9 mouse cellular contexts compared by ENCODE assay signal in the genomic region with DNA sequence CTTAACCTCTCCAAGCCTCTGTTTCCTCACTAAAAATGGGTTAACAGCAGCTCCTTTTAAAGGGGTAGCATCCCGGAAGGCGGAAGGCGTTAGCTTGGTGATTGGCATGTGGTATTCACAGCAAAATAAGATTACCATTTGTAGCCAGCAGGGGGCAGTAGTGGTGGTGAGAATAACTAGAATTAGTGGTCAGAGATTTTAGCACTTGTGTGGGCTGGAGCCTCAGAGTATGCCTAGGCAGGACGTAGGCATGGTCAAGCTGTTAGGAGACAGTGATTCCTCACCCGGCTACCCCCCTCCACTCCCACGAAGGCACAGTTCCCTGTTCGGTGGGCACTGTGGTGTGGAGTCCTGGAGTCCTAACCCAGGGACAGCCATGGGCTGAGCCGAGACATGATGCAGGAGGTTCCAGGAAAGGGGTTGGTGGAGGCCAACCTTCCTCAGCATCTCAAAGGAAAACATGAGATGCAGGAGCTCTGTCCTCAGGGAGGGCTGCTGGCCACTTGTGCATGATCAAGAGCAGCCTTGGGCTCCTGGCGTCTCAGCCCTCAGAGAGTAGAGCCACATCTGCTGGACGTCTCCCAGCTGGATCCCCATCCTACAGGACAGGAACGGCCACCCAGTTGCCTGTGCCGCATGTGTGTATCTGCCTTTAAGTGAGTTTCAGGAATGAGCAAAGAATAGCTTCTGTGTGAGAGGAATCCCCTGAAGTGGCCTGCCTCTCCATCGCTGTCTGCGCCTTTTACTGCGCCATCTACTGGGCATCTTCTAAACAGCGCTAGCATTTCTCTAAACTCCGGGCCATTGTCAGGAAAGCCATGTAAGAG. TPM values are rescaled to one million over a fixed set of nuclear protein-coding genes. Genes with fewer than 3 reads are reported as not detected.
DNase-seq lines count a peak whose midpoint lies in the region; ATAC-seq and TF ChIP-seq lines count a peak whose summit lies in the region.
"Had no signal": no experiment of that assay in that cellular context is flagged by ENCODE, and none has a peak within 500 bp of the region (broad histone marks: within the 10 kb centered on the region; RNA-seq: fewer than 3 reads in every experiment).

No protein-coding gene starts in this region.

- no peaks in the 10 kb centered on the region for H3K4me1 ChIP-seq in cerebellum, adult 2 months (ENCODE audit: control insufficient read depth, insufficient read depth, low read length)
- peaks cover 4% of the 10 kb centered on the region for H3K4me1 ChIP-seq in forebrain, embryonic 16.5 days (replicated peaks; ENCODE audit: control insufficient read depth, insufficient read depth, low read length)
- H3K4me1 ChIP-seq in lung, embryonic 15.5 days: peaks cover 4% of the 10 kb centered on the region; the same call in 1 of the 2 replicates

- H3K9ac ChIP-seq in forebrain, embryonic 16.5 days (replicated peaks; ENCODE audit: low read depth, low read length): no peak overlapping the region
- no peak overlapping the region for H3K9ac ChIP-seq in lung, embryonic 15.5 days

- TF ChIP-seq POLR2A in cerebellum, adult 2 months (IDR thresholded peaks at IDR 0.05; ENCODE audit: borderline replicate concordance, insufficient read depth, low read length): no peak

- TF ChIP-seq CTCF in Patski (IDR thresholded peaks at IDR 0.05): peak; percentile 85
- peak; percentile 86 for TF ChIP-seq CTCF in cerebellum, adult 2 months (IDR thresholded peaks at IDR 0.05; ENCODE audit: borderline replicate concordance, insufficient read depth, low read depth, low read length)

- in situ Hi-C loops in Patski (cut with MboI; ENCODE audit: low pct_unique_long_range_greater_than_20kb): loop anchor here (5.0 to 10.0 kb wide), 2 partner anchors 80 to 1117 kb away; no protein-coding TSS in a partner anchor

- H3K27me3 ChIP-seq in Patski: no peaks in the 10 kb centered on the region
- H3K27me3 ChIP-seq in cerebellum, adult 2 months (ENCODE audit: control insufficient read depth, insufficient read depth, low read length): no peaks in the 10 kb centered on the region
- H3K27me3 ChIP-seq in forebrain, embryonic 16.5 days (replicated peaks; ENCODE audit: control insufficient read depth, insufficient read depth, low read length): no peaks in the 10 kb centered on the region
- no peaks in the 10 kb centered on the region for H3K27me3 ChIP-seq in lung, embryonic 15.5 days

- CTCF ChIA-PET in Patski (lab: Charles Lee): interaction anchor here (0.6 to 4.3 kb wide), 43 partner anchors 8 to 1138 kb away, joined by 3 to 30 read pairs (median 4); a partner anchor contains a TSS

- H3K4me3 ChIP-seq in cerebellum, adult 2 months (replicated peaks; ENCODE audit: insufficient read depth, low read depth, low read length): no peak overlapping the region
- H3K4me3 ChIP-seq in forebrain, embryonic 16.5 days (replicated peaks; ENCODE audit: low read length): no peak overlapping the region
- H3K4me3 ChIP-seq in lung, embryonic 15.5 days: no peak overlapping the region
- H3K4me3 ChIP-seq: myocyte had no signal

- no peak overlapping the region for H3K27ac ChIP-seq in cerebellum, adult 2 months (ENCODE audit: insufficient read depth, low read length)
- peak overlapping the region; percentile 19; the same call in 1 of the 2 replicates for H3K27ac ChIP-seq in forebrain, embryonic 16.5 days (ENCODE audit: low read length)
- H3K27ac ChIP-seq in lung, embryonic 15.5 days: 0 out of 2 replicates have a peak overlapping the region, but pooled peaks have one; percentile 8

- peak; percentile 84 for ATAC-seq in Patski
- peak; percentile 68 for ATAC-seq in forebrain, embryonic 16.5 days
- ATAC-seq in hematopoietic stem cell, adult 5-6 weeks (replicated peaks in 1 of 2; ENCODE audit: insufficient read depth in 1 of 2, low FRiP score in 2 of 2, low TSS enrichment in 1 of 2, low read depth in 1 of 2, poor library complexity in 2 of 2, severe bottlenecking in 2 of 2): peak; percentile 72 to 74
- ATAC-seq in lung, embryonic 15.5 days (ENCODE audit: borderline replicate concordance, extremely low read depth, low FRiP score, low TSS enrichment): peak; percentile 43; the same call in 1 of the 2 replicates

- H3K4me2 ChIP-seq in forebrain, embryonic 16.5 days (ENCODE audit: low read length): no peak overlapping the region
- H3K4me2 ChIP-seq in lung, embryonic 15.5 days: no peak overlapping the region

- POLR2A ChIA-PET in Patski (lab: Charles Lee): interaction anchor here (0.5 to 1.2 kb wide), 3 partner anchors 9 to 238 kb away, joined by 3 read pairs; no protein-coding TSS in a partner anchor

- 28% methylated on average over 17 of the region's 17 CpGs for WGBS in cerebellum, adult 2 months
- 30% methylated on average over 17 of the region's 17 CpGs for whole genome bisulfite sequencing in forebrain, embryonic 16.5 days
- WGBS in lung, embryonic 15.5 days: 28% methylated on average over 17 of the region's 17 CpGs

- peaks cover 11% of the 10 kb centered on the region for H3K36me3 ChIP-seq in forebrain, embryonic 16.5 days (ENCODE audit: control insufficient read depth, insufficient read depth)
- H3K36me3 ChIP-seq in lung, embryonic 15.5 days: peaks cover 17% of the 10 kb centered on the region; the same call in 1 of the 2 replicates

- peak; percentile 15 for DNase-seq in Patski (ENCODE audit: low read depth, low spot score)
- peak; percentile 72 to 75 for DNase-seq in cerebellum, adult 2 months
- peak; percentile 61 to 87 for DNase-seq in layer of hippocampus, adult 18-20 months (ENCODE audit: low spot score in 2 of 2)
- peak; percentile 39 for DNase-seq in ovary, adult 18-20 months (ENCODE audit: low spot score)
- peak; percentile 66 for DNase-seq in thymus, postnatal 14 days

- H3K9me3 ChIP-seq in forebrain, embryonic 16.5 days (ENCODE audit: control insufficient read depth, low read length): no peaks in the 10 kb centered on the region
- no peaks in the 10 kb centered on the region for H3K9me3 ChIP-seq in lung, embryonic 15.5 days

RNA-seq across cellular contexts. Expression of a gene that starts 11.6 kb away (rescaled TPM):
- polyA plus RNA-seq in Patski (2021): 0.08 TPM
- polyA plus RNA-seq in cerebellum, adult 2 months (2012; rRNA removed): 0.44 and 0.47 TPM in 2 replicates
- not detected in 2 replicates for polyA plus RNA-seq in forebrain, embryonic 16.5 days (2015; fragmentation: Nextera tagmentation; extraction: Ambion mirVana)
- 1.9 and 3.1 TPM in 2 replicates for total RNA-seq in hematopoietic stem cell, adult 5-6 weeks (2017)
- under 1 TPM; 0.74 to 0.94 TPM for total RNA-seq in layer of hippocampus, adult 18-20 months (2021)
- polyA plus RNA-seq in lung, embryonic 15.5 days (2015; fragmentation: Nextera tagmentation; extraction: Ambion mirVana): not detected in 2 replicates
- polyA plus RNA-seq: myocyte had no signal

Comparison
In these comparisons a context has a peak if more than half of its experiments do, and no peak if none do; other contexts are left out.
1. DNase-seq: peak in every context shown above with its lines; median percentile 74 in layer of hippocampus, adult 18-20 months; 74 in cerebellum, adult 2 months; 66 in thymus, postnatal 14 days; 39 in ovary, adult 18-20 months; 15 in Patski.